Mouse (Mus musculus) megakaryocyte-erythroid progenitor cell, adult 5-6 weeks (primary cell): ENCODE data around the gene Clint1. TPM values are rescaled to one million over a fixed set of nuclear protein-coding genes. Genes with fewer than 3 reads are reported as not detected.

Experiments
- ATAC-seq: replicated peaks from 2 replicates; pipeline ENCODE4 v1.8.0; 2016; ENCODE audit warnings: mild to moderate bottlenecking, inconsistent platforms; ENCODE audit not compliant: severe bottlenecking, poor library complexity, low FRiP score, low TSS enrichment
- total RNA-seq, 2 experiments: library from RNA; stranded (forward) in 1 of 2; stranded (reverse) in 1 of 2; fragments of 200-1000, 215-1000 nt in 1 of 2; fragments of >200 nt in 1 of 2; fragmentation: Nextera tagmentation in 1 of 2; gene quantifications; 2 replicates each; pipeline ENCODE4 v1.2.3; 2014 to 2017

Clint1 gene
- total RNA-seq, 2 experiments from 2014 or later, result 121 to 179 TPM

DNA sequence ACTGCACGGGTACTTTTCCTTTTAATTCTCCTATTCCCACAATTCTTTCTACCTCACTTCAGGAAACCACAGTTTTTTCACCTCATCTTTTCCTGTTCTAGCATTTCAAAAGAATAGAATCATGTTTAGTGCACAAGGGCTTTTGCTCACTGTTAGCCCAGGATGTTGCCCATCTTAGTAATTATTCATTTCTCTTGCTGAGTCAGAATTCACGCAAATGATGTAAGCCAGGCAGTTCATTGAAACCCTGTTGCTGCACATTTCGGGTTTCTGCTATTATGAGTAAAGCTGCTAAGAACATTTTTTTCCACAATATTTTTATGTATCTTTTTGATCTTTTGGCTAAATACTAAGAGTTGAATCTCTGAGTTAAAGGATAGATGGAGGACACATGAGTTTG is 11.5 kb upstream of the Clint1 start:
- ATAC-seq, result no peak

DNA sequence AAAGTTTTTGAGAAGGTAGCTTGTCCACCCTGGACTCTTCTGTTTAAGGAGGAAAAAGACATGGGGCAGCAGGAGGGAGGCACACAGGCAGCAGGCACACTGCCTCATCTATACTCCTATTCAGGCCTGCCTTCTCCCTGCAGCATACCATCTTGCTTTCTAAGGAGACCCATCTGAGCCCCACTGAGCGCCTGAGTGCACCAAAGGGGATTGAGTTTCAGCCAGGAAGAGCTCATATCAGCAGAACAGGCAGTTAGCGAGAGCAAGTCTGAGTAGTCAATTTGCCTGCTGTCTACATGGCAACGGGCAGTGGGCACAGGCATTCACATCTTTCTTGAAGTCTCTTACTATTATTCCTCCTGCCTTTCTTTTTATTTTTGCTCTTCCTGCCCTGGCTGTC is 5.8 kb upstream of the Clint1 start:
- no peak for ATAC-seq

DNA sequence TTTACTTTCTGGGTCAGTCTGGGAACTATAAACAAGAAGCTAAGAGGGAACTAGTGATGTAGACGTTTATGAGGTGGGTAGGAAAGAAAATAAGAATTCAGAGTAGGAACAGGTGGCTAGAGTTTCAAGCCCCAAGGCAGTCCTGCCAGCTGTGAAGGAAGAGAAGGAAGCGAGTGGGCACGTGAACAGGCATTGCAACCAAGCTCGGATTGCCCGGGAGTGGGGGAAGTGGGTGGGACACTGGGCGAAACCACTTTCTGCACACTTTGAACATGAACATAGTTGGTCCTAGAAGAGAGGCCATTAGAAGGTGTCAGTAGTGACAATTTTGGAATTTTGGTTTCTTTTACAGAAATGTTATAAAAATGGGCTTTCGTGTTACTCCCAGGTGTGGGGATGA is 4.3 kb upstream of the Clint1 start:
- no peak for ATAC-seq

DNA sequence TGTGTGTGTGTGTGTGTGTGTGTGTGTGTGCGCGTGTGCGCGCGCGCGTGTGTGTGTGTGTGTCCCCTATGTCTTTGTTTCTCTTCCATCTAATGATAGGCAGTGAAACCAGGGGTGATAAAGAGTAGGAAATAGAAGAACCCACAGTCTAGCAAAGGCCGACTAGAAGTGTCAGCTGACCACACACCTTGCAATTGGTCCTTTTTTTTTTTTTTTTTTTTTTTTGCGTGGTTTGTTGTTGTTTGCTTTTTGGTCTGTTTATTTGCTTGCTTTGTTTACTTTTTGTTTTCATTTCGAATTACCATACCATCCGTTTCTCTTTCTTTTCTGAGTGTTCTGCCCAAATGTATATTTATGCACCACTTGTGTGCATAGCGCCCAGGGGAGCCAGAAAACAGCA is 3.6 kb upstream of the Clint1 start:
- no peak for ATAC-seq

DNA sequence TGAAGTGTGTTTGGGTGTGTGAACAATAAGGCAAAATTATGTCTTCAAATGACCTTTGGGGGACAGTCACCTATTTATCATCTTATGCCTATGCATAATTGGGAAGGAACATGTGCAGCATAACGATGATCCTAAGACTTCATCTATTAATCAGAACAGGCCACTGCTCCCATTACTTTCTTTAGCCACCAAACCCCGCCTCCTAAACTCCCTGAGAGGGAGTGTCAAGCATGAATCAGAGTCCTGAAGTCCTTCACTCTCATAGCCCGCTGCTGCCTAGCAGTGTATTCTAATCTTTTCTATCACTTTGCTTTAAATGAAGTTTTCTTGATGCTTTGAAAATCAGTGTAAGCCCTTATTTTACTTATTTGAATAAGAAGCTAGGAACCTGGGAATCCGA is 2.6 kb upstream of the Clint1 start:
- ATAC-seq, result no peak

DNA sequence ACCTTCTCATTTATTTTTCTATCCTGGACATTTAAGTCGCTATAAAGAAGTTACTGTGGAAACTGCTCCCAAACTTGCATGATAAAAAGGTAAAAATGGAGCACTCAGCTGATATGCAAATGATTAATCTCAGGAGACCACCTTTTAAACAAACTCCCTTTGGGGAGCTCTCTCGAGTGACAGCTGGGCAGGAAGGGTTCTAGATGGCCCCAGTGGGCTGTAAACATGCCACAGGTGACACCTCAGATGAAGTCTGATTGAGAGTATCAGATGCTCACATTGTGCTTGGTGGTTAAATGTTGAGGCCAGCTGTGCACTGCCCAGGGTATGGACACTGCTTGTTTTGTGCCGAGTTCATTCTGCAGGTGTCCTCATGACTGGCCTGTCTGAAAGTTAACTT is 2.0 kb upstream of the Clint1 start:
- peak; percentile 31 for ATAC-seq

DNA sequence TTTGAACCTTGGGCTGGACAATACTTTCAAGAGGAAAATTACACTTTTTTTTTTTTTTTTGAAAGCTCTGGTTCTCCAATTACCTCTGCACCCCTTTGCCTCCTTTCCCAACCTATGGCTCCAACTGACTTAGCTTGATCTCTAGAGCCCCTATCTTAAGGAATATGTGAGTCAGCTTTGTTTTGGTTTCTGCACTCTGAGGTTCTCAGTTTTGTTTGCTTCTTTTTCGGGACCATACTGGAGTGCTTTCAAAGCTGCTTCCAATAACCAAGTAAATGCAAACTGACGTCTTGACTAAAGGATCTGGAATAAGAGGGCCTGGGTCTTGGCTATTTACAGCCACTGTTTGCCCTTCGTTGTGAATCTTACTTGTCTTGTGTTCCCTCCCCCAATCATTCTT is 1.5 kb upstream of the Clint1 start:
- ATAC-seq, result no peak

DNA sequence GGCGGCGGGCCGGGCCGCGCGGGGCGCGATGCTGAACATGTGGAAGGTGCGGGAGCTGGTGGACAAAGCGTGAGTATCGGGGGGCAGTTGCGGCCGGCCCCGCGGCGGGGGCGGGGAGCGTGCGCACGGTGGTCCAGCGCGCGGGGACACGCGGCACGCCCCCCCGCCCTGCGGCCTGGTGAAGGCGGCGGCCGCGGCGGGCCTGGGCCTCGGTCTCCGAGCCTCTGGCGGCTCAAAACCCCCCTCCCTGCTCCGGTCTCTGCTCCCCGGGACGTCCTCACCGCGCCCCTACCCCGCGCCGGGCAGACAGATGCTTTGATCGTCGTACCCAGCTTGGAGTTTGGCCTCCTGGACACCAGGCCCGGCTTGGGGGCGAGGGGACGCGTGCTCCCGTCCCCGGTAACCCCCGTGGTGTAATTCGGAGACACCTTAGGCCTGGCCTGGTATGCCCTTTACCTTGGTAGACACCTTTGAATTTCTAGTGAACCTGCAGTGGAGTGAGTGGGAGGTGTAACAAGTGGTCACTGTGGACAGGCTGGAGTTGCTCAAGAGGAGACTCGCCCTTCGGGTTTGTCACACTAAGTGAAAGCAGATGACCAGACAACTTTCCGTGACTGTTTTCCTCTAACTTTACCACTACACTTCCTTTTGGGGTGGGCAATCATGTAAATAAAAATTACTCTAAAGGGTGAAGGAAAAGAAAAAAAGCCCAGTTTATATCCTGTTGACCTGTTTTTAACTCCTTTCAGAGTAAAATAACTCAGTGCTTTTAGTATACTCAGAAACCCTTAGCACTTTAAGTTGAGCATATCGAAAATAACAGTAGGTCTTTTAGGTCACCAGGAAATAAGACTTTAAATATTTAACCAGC is 508 bp downstream of the Clint1 start:
- no peak for ATAC-seq

DNA sequence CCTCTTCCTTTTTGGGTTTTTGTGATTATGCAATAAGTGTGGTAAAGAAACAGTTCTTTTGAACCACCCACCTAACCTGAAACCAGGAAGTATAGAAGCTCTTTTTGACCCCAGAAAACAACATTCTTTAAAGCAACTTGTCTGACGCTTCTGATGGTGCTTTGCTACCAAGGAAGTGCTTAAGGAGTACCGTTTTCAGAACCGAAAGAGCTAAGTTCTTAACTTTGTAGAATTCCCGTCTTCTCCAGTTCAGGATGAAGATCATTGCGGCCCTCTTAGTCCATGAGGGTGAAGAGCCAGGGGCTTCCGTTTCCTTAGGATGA is 1.1 kb downstream of the Clint1 start:
- ATAC-seq, result no peak

DNA sequence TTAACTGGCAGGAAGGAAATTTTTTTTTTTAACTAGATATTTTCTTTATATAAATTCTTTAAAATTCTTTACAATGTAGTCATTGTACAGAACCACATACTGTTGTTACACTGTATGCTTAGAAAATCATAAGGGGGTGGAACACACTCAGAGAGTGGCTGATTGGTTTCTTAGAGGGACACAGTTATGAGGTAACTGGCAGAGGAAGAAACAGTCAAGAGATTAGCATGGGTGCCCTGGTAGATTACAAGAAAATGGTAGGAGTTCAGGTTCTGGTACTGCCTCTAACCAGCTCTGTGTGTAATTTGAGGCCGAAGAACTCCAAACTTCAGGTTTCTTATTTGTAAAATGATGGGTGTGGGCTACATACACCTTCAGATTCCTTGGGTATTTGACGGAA is 2.1 kb downstream of the Clint1 start:
- ATAC-seq, result peak; percentile 55

DNA sequence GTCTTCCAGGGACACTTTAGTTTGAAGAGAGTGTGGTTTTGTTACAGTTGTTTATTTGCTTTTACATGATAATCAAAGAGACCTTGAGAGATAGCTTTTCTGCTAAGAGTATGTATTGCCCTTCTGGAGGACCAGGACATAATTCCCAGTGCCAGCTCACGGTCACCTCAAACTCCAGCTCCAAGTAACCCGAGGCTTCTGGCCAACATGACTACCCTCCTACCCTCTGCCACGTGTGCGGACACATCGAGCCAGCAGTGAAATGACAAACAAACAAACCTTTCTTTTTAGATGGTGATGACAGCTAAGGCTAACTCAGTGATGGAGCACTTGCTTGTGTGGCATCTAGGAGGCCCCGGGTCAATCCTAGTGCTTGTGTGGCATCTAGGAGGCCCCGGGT is 2.5 kb downstream of the Clint1 start:
- ATAC-seq, result no peak

DNA sequence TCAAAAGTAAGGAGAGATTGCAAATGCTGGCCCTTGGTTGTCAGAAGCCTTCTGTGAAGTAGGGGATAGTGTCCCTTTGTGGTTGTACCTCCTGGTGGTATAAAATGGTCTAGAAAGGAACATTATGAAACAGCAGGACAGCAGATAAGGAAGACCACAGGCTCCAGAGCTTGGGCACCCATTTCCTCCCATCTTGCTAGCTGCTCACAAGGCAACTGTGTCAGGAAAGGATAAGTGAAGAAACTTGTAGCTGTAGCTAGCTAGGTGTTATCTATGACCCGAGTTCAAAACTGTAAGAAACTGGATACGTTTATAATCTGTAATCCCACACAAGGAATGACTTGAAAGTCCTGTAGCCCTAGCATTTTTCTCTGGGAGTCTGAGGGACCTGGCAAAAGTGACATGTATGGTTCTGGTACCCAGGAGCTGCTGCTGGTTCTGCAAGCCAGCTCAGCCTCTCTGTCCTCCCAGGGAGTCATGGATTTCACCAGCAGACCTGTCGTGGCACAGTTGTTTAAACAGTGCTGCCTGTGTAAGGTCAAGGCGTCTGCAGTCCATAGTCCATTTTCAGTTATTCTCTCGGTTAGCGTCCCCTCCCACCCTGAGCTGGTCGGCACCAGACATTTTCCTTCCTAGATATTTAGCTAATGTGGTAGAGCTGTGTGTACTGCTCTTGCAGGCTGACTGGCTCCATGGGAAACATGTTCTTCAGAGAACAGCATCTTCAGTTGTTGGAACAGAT is 3.7 kb downstream of the Clint1 start:
- peak; percentile 88 for ATAC-seq

DNA sequence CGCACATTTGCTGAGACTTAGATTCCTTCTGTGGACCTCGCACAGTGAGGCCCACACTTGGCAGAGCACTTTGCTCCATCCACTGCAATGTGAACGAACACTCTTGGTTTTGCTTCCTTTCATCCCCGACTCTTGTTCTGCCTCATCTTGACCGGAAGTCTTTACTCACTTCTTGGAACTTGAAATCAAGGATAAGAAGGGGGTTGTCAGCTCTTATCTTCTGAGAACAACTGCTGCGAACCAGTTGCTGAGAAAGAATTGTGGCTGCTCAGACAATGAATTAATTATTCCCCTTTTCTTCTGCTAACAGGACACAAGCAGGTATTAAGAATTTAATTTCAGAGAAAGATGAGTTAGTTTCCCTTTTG is 4.3 kb downstream of the Clint1 start:
- ATAC-seq, result 0 out of 2 replicates have a peak, but pooled peaks have one; percentile 17

DNA sequence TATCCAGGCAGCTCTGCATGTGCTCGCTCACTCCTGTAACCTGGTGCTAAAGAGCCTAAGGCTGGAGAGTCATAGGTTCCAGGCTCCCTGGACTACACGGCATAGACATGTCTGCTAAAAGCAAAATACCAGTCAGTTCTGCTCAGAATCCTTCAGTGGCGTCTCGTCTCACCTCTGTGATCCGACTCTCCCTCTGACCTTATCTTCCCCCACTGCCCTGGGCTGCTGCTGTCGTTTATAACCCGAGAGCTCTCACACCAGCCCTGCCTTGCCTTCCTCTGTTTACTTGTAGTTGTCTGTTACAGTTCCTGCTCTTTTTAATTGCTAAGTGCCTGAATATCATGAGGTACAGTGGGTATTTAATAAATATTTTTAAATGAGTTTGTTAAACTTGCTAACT is 9.5 kb downstream of the Clint1 start:
- ATAC-seq, result peak; percentile 46

DNA sequence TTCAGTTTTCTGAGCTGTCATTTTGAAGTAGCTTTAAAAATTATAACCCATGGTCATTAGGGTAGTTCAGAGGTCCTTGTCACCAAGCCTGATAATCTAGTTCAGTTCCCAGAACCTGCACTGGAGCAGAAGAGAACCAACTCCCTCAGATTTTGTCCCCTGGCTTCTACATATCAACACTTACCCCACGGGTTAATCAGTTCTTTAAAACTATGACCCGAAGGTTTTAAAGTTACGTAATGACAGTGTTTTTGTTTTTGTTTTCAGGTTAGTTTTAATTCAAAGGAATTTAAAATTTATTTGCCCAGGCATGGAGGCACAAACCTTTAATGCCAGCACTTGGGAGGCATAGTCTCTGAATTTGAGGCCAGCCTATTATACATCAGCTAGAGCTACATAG is 12.6 kb downstream of the Clint1 start:
- ATAC-seq, result no peak

DNA sequence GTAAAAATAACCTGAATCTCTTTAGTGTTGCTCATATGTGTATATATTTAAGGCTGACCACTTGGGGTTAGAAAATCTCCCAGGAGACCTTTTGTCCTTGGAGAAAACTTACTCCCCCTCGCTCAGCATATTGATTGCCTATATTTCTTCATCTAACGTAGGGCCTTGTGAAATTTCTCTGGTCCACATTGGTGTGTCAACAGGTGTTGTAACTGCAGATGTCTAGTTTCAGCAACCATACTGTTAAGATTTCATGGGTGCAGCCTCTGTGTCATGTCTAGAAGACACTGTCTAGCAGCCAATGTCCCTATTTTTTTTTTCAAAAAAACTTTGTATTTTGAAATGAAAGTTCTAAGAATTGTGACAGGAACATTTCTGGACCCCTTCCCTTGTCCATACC is 14.0 kb downstream of the Clint1 start:
- ATAC-seq, result no peak

DNA sequence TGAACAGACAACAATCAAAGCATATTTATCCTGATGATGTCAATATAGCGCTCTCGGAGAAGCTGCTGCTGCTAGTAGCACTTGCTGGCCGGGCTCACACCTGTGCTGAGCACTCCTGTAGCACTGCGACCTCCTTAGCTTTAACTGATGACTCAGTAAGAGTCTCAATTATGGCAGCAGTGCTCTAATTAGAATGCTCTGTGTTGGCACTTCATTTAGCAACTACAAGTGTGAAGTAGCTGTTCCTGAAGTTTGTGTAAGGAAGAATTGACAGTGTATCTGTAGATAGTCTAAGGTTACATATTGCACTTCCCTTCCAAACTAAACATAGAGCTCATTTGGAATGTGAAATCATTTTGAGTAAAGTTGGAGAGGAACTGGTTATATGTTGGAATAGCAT is 14.7 kb downstream of the Clint1 start:
- ATAC-seq, result no peak

DNA sequence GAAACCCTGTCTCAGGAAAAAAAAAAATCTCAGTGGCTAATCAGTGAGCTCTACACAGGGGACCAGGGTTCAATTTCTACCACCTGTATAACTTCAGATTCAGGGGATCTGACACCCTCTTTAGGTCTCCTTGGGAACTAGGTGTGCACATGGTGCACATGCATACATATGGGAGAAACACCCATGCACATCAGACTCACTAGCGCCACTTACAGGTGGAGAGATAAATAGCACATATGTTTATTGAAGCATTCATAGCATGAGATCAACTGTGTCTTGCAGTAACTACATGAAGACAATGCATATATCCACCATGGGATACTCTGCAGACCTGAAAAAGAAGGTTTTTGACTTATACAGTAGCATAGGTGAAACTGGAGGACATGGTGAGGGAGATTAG is 21.8 kb downstream of the Clint1 start:
- peak; percentile 36 for ATAC-seq

DNA sequence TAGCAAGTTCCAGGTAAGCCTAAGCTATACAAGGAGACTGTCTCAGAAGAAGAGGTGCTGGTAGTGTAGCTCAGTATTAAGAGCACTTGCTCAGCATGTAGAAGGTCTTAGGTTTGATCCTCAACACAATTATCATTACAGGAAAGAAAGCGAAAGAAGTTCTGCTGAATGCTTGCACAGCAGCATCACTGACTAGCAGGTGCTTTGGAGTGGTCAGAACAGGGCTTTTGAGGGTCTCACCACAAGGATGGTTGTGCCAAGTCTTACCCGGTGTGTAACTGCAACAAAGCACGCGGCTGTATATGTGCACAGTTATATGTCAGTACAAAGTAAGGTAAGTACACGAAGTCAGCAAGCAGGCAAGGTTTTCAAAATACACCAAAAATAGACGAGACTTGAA is 22.4 kb downstream of the Clint1 start:
- ATAC-seq, result no peak

DNA sequence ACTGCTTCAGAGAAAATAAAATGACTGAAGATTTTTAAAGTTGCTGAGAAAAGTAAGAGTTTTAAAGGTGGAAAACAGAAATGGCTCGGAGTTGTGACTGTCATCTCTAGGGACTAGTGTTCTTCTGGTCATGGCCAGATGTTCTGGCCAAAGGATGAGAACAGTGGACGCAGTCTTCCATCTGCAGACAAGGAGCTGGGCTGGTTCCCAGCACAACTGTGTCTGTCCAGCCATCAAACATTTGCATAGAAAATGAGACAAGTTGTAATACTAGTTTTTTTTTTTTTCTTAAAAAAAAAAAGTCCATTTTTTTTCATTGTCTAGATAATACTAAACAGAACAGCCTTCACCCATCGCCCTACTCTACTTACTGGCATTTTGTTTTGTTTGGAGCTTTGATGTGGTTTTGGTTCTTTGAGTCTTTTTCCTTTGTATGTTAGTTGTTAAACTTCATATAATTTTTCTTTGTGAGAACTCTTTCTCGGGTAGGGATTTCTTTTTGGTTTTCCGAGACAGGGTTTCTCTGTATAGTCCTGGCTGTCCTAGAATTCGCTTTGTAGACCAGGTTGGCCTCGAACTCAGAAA is 23.6 kb downstream of the Clint1 start:
- no peak for ATAC-seq

DNA sequence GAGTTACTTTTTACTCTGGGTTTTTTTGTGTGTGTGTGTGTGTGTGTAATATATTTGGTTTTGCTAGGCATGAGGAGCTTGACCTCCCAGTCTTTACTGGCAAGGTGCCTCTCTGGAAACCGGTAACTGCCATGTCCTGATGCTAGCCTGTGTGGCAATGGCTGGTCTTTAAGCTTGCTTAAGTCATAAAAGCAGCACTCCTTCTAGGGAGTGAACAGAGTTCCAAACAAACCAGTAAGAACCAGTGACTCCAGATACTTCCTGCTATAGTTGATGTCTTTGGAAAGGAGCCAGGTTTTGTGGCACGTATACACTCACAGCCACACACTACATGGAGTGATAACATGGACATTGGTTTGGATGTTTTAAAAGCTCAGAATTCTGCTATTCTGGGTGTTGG is 24.2 kb downstream of the Clint1 start:
- ATAC-seq, result no peak
